Mouse (Mus musculus) forebrain, embryonic 15.5 days (tissue): Measurements from ENCODE around the gene Tpk1. TPM values are rescaled to one million over a fixed set of nuclear protein-coding genes. Genes with fewer than 3 reads are reported as not detected.
A peak's percentile ranks its signal among the peaks of the same experiment; 100 is the strongest.

Source experiments
- ATAC-seq: fragments of 200-750 bp; cut with Nextera tagmentation; replicated peaks from 2 replicates; pipeline ENCODE4 v1.8.0; 2017; ENCODE audit warnings: mild to moderate bottlenecking, moderate TSS enrichment, moderate library complexity
- H3K27ac ChIP-seq: fragments of 300-500 bp; sonication (generic); replicated peaks from 2 replicates; pipeline ENCODE4 v1.5.1; 2015; ENCODE audit warnings: mild to moderate bottlenecking, inconsistent platforms
- H3K27me3 ChIP-seq: fragments of 300-500 bp; sonication (generic); 2 replicates; pipeline ENCODE4 v1.6.1; 2015; ENCODE audit warnings: inconsistent platforms
- H3K36me3 ChIP-seq: fragments of 300-500 bp; sonication (generic); 2 replicates; pipeline ENCODE4 v1.6.1; 2015; ENCODE audit warnings: mild to moderate bottlenecking, inconsistent platforms
- H3K4me1 ChIP-seq: fragments of 300-500 bp; sonication (generic); 2 replicates; pipeline ENCODE4 v1.6.1; 2015; ENCODE audit warnings: inconsistent platforms
- H3K4me2 ChIP-seq: fragments of 300-500 bp; sonication (generic); replicated peaks from 2 replicates; pipeline ENCODE4 v1.6.1; 2015; ENCODE audit warnings: mild to moderate bottlenecking, inconsistent platforms
- H3K4me3 ChIP-seq: fragments of 300-500 bp; sonication (generic); 2 replicates; pipeline ENCODE4 v1.5.1; 2015; ENCODE audit warnings: mild to moderate bottlenecking, inconsistent platforms
- H3K9ac ChIP-seq: fragments of 300-500 bp; sonication (generic); replicated peaks from 2 replicates; pipeline ENCODE4 v1.6.1; 2015; ENCODE audit warnings: mild to moderate bottlenecking, inconsistent platforms
- H3K9me3 ChIP-seq: fragments of 300-500 bp; sonication (generic); 2 replicates; pipeline ENCODE4 v1.6.1; 2016; ENCODE audit warnings: inconsistent platforms
- WGBS: fragments of 180-500 bp; shearing (Covaris S2); methylation state at CpG from one replicate; pipeline ENCODE4 v1.1.7; 2015; ENCODE audit warnings: mixed read lengths; 5-methylcytosine and 5-hydroxymethylcytosine counted together
- polyA plus RNA-seq: library from polyadenylated mRNA; unstranded; fragments of >200 nt; fragmentation: Nextera tagmentation; extraction: Ambion mirVana; gene quantifications from 2 replicates; pipeline ENCODE4 v1.2.1, GENCODE M21; 2015

Gene Tpk1
- polyA plus RNA-seq, 1 experiment from 2014 or later = 5.5 TPM

DNA sequence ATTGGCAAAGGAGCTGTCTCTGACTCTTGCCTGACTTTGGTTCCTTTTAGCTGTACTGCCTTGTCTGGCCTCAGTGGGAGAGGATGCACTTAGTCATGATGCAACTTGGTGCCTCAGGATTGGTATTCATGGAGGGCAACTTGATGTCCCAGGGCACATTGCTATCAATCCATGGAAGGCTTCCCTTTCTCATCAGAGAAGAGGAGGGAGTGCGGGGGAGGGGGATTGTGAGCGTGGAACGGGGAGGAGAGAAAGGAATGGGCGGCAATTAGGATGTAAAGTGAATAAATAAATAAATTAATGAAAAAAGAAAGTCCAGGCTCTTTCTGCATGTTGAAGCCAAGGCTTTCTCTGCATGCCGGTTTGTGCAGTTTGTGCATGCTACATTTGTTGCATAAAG is 304.8 kb downstream of the Tpk1 start:
- no peaks in the 10 kb centered on the region for H3K36me3 ChIP-seq
- 29% methylated on average over 5 of the region's 5 CpGs for WGBS
- ATAC-seq = no peak

DNA sequence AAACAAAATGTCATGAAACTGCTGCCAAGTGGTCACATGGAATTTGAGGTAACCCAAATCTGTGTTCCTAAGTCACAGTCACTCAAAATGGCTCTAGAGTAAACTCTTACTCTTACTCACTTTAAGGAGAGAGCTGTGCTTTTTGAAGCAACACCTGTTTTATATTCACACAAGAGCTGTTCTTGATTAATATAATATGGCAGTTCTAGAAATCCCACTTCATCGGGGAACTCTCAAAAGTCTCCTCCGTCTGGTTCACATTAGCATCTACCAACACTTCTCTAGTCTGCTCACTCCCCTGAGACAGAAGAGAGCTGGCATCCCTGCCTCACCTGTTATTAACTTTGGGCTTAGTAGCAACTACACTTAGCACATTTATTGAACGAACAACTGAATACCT is 305.9 kb downstream of the Tpk1 start:
- Histone ChIP-seq H3K9me3 (no peaks in the 10 kb centered on the region), H3K4me3 (no peak overlapping the region), H3K36me3 (no peaks in the 10 kb centered on the region), H3K4me2 (no peak overlapping the region), H3K27me3 (no peaks in the 10 kb centered on the region), H3K9ac (no peak overlapping the region), H3K4me1 (no peaks in the 10 kb centered on the region), H3K27ac (no peak overlapping the region)
- 94% methylated on average over 3 of the region's 3 CpGs for WGBS
- no peak for ATAC-seq

More for the DNA sequence above, 304.8 kb downstream of the Tpk1 start:
- Histone ChIP-seq H3K9ac (no peak overlapping the region), H3K4me2 (no peak overlapping the region), H3K4me1 (no peaks in the 10 kb centered on the region), H3K9me3 (no peaks in the 10 kb centered on the region), H3K27me3 (no peaks in the 10 kb centered on the region), H3K4me3 (no peak overlapping the region), H3K27ac (no peak overlapping the region)

DNA sequence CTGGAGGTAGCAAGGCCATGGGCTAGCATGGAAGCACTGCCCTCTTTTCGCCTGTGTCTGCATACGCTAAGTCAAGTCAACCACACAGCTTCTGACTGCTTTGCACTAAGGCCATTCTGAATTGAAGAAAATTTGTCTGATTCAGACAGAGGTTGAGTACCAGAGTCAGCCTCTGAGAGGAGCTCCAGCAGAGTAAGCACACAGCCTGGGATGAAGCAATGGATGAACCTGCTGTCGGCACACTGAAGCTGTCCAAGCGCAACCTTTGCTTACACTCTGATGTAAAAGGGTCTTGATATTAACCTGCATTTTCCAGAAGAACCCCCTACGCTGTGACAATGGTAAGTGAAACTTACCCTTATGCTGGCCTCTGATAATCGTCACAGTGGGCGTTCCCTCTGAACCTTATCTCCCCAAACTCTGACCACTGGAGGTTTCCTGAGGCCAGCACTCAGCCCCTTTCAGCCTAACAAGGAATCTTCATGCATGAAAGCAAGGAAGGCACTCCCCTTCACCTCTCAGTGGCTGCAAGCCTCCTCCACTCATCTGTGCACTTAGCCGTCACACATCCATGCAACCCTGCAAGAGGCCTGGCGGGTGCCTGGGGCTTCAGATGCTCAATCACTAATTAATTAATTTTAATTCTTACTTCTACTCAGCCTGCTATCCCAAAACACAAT is 311.4 kb downstream of the Tpk1 start:
- no peaks in the 10 kb centered on the region for H3K9me3 ChIP-seq
- no peak for ATAC-seq
- H3K27ac ChIP-seq = no peak overlapping the region
- 69% methylated on average over 9 of the region's 9 CpGs for WGBS
- H3K4me3 ChIP-seq = no peak overlapping the region
- no peaks in the 10 kb centered on the region for H3K27me3 ChIP-seq
- H3K4me1 ChIP-seq = no peaks in the 10 kb centered on the region
- no peaks in the 10 kb centered on the region for H3K36me3 ChIP-seq
- H3K4me2 ChIP-seq = no peak overlapping the region
- H3K9ac ChIP-seq = no peak overlapping the region

DNA sequence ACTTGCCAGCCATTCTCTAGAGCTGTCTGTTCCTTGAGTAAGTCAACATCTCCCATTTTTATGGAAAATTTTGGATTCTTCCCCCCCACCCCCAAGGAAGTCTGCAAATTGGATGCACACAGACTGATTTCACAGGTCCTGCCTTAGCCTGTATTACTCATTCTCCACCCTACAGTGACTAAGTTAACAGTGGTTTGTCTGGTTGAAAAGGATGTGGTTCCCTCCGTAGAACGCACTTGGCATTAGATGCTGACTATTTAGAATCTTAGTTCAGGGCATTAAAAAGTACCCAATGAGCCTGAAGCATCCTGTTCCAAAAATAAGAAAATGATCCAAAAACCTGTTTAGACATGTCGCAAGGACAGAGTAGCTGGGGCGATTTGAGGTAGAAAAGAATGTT is 312.6 kb downstream of the Tpk1 start:
- Histone ChIP-seq H3K27me3 (no peaks in the 10 kb centered on the region), H3K9ac (no peak overlapping the region), H3K27ac (no peak overlapping the region), H3K4me3 (no peak overlapping the region), H3K9me3 (no peaks in the 10 kb centered on the region), H3K36me3 (no peaks in the 10 kb centered on the region), H3K4me1 (no peaks in the 10 kb centered on the region), H3K4me2 (no peak overlapping the region)
- 89% methylated on average over 4 of the region's 4 CpGs for WGBS
- no peak for ATAC-seq

DNA sequence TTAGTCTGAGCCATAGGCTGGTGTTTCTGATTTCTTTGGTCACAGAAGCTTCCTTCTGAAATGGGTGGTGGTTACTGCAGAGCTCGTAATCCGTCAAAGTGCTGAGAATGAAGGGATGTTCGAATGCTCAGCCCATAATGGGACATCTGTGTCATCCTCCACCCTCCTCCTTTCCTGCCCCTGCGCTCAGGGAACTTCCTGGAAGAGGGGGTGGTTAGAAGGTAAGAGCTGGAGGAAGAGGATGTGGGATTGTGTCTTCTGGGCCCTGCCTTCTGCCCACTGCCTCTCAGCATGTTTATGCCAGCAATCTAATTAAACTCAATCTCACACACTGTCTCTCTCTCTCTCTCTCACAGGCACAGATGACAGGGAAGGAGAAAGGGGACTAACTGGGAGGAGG is 317.0 kb downstream of the Tpk1 start:
- no peaks in the 10 kb centered on the region for H3K27me3 ChIP-seq
- ATAC-seq = no peak
- H3K9ac ChIP-seq = no peak overlapping the region
- H3K9me3 ChIP-seq = no peaks in the 10 kb centered on the region
- WGBS = 74% methylated on average over 4 of the region's 4 CpGs
- no peak overlapping the region for H3K4me3 ChIP-seq
- no peaks in the 10 kb centered on the region for H3K4me1 ChIP-seq
- H3K4me2 ChIP-seq = no peak overlapping the region
- no peaks in the 10 kb centered on the region for H3K36me3 ChIP-seq
- H3K27ac ChIP-seq = no peak overlapping the region

DNA sequence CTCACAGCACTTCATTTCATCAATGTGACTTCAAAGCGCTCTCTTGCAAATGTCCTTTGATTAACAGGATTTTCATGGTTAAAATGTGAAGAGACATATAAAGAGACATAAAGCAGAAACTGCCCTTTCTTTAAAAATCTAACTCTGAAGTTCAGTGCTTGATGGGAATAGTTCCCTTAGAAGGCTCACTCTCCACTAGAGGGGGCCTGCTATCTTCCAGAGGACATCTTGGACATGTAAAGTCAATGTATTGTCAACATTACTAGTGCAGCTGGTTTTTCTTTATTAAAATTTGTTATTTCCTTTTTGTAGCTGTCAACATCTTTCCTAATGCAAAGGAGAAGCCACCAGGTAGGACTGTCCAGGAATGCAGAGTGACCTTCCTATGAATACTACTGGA is 318.4 kb downstream of the Tpk1 start:
- Histone ChIP-seq H3K27me3 (no peaks in the 10 kb centered on the region), H3K4me1 (no peaks in the 10 kb centered on the region), H3K27ac (no peak overlapping the region), H3K4me2 (no peak overlapping the region), H3K9me3 (no peaks in the 10 kb centered on the region), H3K9ac (no peak overlapping the region), H3K4me3 (no peak overlapping the region), H3K36me3 (no peaks in the 10 kb centered on the region)
- ATAC-seq = no peak
- WGBS = 95% methylated on average over 1 of the region's 1 CpGs

DNA sequence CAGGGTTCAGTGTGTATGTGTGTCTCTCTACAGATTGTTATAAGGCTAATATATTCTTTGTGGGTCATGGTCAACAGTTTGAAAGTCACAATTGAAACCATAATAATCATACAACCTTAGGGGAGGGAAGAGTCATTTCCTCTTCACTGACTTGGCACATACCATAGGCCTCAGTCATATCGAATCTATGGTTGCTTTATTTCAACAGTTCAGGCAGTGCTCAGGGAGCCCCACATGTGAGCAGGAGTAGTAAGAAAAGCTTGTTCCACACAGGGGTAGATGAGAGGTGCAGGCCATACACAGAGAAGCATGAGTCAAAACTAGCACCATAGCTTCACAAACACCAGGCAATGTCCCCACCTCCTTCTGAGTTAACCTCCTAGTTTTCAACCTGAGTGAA is 323.1 kb downstream of the Tpk1 start:
- WGBS = 90% methylated on average over 1 of the region's 1 CpGs
- H3K27ac ChIP-seq = no peak overlapping the region
- no peak overlapping the region for H3K9ac ChIP-seq

DNA sequence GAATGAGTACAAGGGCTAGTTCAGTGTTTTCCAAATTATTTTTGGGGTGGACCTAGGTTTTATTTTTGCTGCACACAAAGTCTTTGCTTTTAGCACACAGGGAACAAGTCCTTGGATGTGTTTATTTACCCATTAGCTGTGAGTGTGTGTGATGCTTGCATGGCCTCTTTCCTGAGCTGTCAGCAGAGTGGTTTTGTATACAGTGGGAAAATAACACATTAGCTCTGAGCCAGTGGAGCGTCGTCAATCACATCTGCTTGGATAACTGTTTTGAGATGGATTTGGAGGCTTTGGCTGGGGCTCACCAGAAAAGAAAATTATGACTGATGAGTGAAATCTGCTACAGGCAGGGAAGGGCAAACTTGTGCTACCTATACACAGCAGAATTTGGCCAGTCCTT is 323.7 kb downstream of the Tpk1 start:
- ATAC-seq = no peak
- no peaks in the 10 kb centered on the region for H3K36me3 ChIP-seq
- 36% methylated on average over 2 of the region's 2 CpGs for WGBS
- H3K27ac ChIP-seq = no peak overlapping the region
- no peaks in the 10 kb centered on the region for H3K27me3 ChIP-seq
- H3K4me2 ChIP-seq = no peak overlapping the region
- peaks cover 3% of the 10 kb centered on the region for H3K4me1 ChIP-seq
- H3K9ac ChIP-seq = no peak overlapping the region
- H3K9me3 ChIP-seq = no peaks in the 10 kb centered on the region
- H3K4me3 ChIP-seq = no peak overlapping the region

More for the DNA sequence above, 323.1 kb downstream of the Tpk1 start:
- Histone ChIP-seq H3K4me2 (no peak overlapping the region), H3K36me3 (no peaks in the 10 kb centered on the region), H3K4me1 (no peaks in the 10 kb centered on the region), H3K9me3 (no peaks in the 10 kb centered on the region), H3K4me3 (no peak overlapping the region), H3K27me3 (no peaks in the 10 kb centered on the region)
- ATAC-seq = no peak

DNA sequence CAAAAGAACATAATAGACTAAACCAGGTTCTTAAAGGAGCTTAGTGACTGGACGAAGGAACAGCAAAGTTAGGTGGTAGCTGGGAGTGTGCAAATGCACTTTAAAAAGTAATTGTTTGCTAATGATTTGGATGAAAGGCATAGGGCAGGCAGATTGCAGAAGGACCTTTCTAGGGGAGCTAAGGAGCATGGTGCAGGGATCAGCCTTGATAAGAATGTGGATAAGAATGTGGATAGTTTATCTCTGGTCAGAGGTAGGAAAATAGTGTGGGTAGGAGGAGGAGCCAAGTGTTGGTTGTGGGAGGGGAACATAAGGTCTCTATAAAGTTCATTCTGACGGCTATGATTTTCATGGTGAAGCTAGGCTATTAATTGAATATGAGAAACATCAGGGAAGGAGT is 327.3 kb downstream of the Tpk1 start:
- no peak for ATAC-seq
- H3K4me1 ChIP-seq = peaks cover 7% of the 10 kb centered on the region
- no peak overlapping the region for H3K27ac ChIP-seq
- H3K4me2 ChIP-seq = no peak overlapping the region
- H3K9me3 ChIP-seq = no peaks in the 10 kb centered on the region
- H3K9ac ChIP-seq = no peak overlapping the region
- H3K27me3 ChIP-seq = no peaks in the 10 kb centered on the region
- WGBS = 70% methylated on average over 2 of the region's 2 CpGs
- no peak overlapping the region for H3K4me3 ChIP-seq
- no peaks in the 10 kb centered on the region for H3K36me3 ChIP-seq

DNA sequence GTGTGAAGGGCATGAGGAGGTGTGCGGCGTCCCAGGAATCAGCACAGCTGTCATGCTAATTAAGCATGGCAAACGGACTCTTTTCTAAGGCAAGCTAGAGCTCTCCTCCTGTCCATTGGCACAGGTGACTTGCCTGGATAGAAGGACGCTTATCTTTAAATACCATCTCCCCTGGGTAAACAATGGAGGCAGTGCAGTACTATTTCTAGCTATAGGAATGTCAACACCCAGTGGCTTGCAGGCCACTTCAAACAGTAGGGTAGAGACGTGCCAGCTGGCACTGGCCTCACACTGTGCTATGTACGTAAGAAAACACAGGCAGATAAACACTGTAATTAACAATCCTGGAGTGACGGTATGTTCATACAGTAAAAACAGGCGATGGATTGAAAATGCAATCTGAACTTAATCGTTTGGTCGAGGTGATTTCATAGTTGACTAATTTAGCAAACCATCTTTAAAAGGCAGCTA is 328.6 kb downstream of the Tpk1 start:
- H3K4me1 ChIP-seq = peaks cover 11% of the 10 kb centered on the region
- 25% methylated on average over 10 of the region's 10 CpGs for WGBS
- H3K9ac ChIP-seq = no peak overlapping the region
- H3K27ac ChIP-seq = no peak overlapping the region
- H3K27me3 ChIP-seq = no peaks in the 10 kb centered on the region
- ATAC-seq = peak; percentile 68
- no peaks in the 10 kb centered on the region for H3K9me3 ChIP-seq
- H3K4me3 ChIP-seq = no peak overlapping the region
- no peak overlapping the region for H3K4me2 ChIP-seq
- no peaks in the 10 kb centered on the region for H3K36me3 ChIP-seq

DNA sequence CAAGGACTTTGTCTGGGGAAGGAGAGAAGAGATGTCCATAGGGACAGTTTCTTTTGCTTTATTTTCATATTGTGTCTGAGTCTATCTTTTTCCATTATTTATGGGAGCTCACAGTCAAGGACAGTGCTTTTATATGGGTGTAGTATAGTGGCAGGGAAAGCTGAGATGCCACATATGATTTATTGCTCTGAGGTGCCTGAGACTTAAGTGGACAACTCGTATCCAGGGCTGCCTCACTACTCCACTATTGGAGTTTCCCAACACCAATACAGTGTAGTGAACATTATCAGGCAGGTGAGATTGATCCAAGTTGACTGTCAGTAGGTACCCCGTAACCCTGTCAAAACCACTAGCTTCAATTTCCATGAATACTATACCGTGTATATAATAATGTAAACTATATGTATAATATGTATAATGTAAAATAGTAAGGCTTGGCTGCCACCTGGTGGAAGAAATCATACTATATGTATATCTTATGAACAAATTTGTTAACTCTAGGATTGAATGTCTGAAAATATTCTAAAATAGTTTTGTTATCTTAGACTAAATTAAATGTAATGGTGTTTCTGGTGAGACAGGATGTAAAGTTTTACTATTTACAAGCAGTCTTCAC is 330.4 kb downstream of the Tpk1 start:
- no peak overlapping the region for H3K9ac ChIP-seq
- H3K4me1 ChIP-seq = peaks cover 11% of the 10 kb centered on the region
- no peak overlapping the region for H3K27ac ChIP-seq
- WGBS = 88% methylated on average over 3 of the region's 3 CpGs
- H3K9me3 ChIP-seq = no peaks in the 10 kb centered on the region
- H3K36me3 ChIP-seq = no peaks in the 10 kb centered on the region
- no peak overlapping the region for H3K4me2 ChIP-seq
- H3K4me3 ChIP-seq = no peak overlapping the region
- no peaks in the 10 kb centered on the region for H3K27me3 ChIP-seq
- ATAC-seq = no peak

DNA sequence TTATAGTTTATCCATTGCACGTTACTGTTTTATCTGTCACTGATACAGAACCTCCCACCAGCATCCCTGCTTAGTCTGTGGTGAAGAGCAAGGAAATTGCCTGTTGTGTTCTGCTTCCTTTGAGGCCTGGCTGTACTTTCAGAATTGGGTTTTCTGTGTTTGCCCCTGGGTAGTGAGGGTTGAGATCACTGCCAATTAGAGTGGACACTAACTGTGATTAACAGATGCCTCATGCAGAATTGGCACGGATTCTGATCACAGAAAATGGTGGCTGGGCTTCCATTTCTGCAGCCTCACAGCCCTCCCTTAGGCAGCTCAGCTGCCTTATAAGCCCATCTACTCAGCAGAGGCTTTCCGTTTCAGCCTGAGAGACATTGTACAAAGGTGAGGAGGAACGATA is 332.6 kb downstream of the Tpk1 start:
- peaks cover 11% of the 10 kb centered on the region for H3K4me1 ChIP-seq
- ATAC-seq = peak; percentile 65
- H3K4me2 ChIP-seq = no peak overlapping the region
- H3K27me3 ChIP-seq = no peaks in the 10 kb centered on the region
- 0 out of 2 replicates have a peak overlapping the region, but pooled peaks have one; percentile 23 for H3K27ac ChIP-seq
- no peaks in the 10 kb centered on the region for H3K9me3 ChIP-seq
- H3K36me3 ChIP-seq = no peaks in the 10 kb centered on the region
- no peak overlapping the region for H3K9ac ChIP-seq
- no peak overlapping the region for H3K4me3 ChIP-seq
- 42% methylated on average over 4 of the region's 4 CpGs for WGBS
